Mouse (Mus musculus) CD4-positive helper T cell, adult 2 months (primary cell): ENCODE measurements around the gene Adm2.

ENCODE experiments used
- DNase-seq: peaks from one replicate; pipeline ENCODE4 v3.0.0-alpha.2; 2012; ENCODE audit warnings: low read depth, missing footprints, low spot score

Adm2 gene

GRCm38 (mm10) chr15:89322670-89323522, at the start of gene Adm2:
TSS of gene Adm2 (plus strand) at chr15:89322720.
- DNase-seq, result no peak

GRCm38 (mm10) chr15:89275497-89275896, 47.0 kb upstream of the Adm2 start:
- no peak for DNase-seq

- DNase-seq, result no peak
These were observed 45.2 kb upstream of the Adm2 start for GRCm38 (mm10) chr15:89277366-89277765.

GRCm38 (mm10) chr15:89282546-89282945, 40.0 kb upstream of the Adm2 start:
- DNase-seq, result peak; percentile 83

- no peak for DNase-seq
These were observed 38.4 kb upstream of the Adm2 start for GRCm38 (mm10) chr15:89284094-89284493.

GRCm38 (mm10) chr15:89285004-89285403, 37.5 kb upstream of the Adm2 start:
- DNase-seq, result no peak

GRCm38 (mm10) chr15:89285478-89285877, 37.0 kb upstream of the Adm2 start:
- no peak for DNase-seq

GRCm38 (mm10) chr15:89286114-89286513, 36.4 kb upstream of the Adm2 start:
- DNase-seq, result no peak

- DNase-seq, result no peak
These were observed 35.9 kb upstream of the Adm2 start for GRCm38 (mm10) chr15:89286582-89286981.

GRCm38 (mm10) chr15:89288227-89288767, 34.2 kb upstream of the Adm2 start:
- DNase-seq, result no peak

GRCm38 (mm10) chr15:89289455-89289854, 33.1 kb upstream of the Adm2 start:
- DNase-seq, result no peak

GRCm38 (mm10) chr15:89291521-89291920, 31.0 kb upstream of the Adm2 start:
- no peak for DNase-seq

- no peak for DNase-seq
These were observed 29.7 kb upstream of the Adm2 start for GRCm38 (mm10) chr15:89292795-89293194.

GRCm38 (mm10) chr15:89293778-89294177, 28.7 kb upstream of the Adm2 start:
- DNase-seq, result no peak

- no peak for DNase-seq
These were observed 26.8 kb upstream of the Adm2 start for GRCm38 (mm10) chr15:89295580-89296165.

- DNase-seq, result no peak
These were observed 26.1 kb upstream of the Adm2 start for GRCm38 (mm10) chr15:89296465-89296864.

GRCm38 (mm10) chr15:89297695-89298094, 24.8 kb upstream of the Adm2 start:
- DNase-seq, result no peak

- no peak for DNase-seq
These were observed 22.3 kb upstream of the Adm2 start for GRCm38 (mm10) chr15:89300180-89300579.

GRCm38 (mm10) chr15:89300600-89300999, 21.9 kb upstream of the Adm2 start:
- DNase-seq, result no peak

GRCm38 (mm10) chr15:89305966-89306365, 16.6 kb upstream of the Adm2 start:
- DNase-seq, result no peak

- DNase-seq, result no peak
These were observed 15.1 kb upstream of the Adm2 start for GRCm38 (mm10) chr15:89307461-89307860.

GRCm38 (mm10) chr15:89308406-89309139, 13.9 kb upstream of the Adm2 start:
- DNase-seq, result no peak
